Mouse (Mus musculus) myocyte (in vitro differentiated cells): ENCODE measurements around the gene Xpnpep1. TPM values are rescaled to one million over a fixed set of nuclear protein-coding genes. Genes with fewer than 3 reads are reported as not detected.

ENCODE experiments used
- H3K27me3 ChIP-seq: one replicate; pipeline ENCODE4 v1.6.1; 2011; ENCODE audit not compliant: control insufficient read depth, insufficient read depth, insufficient read length
- H3K36me3 ChIP-seq: one replicate; pipeline ENCODE4 v1.6.1; 2011; ENCODE audit not compliant: control insufficient read depth, insufficient read depth
- H3K4me2 ChIP-seq: one replicate; pipeline ENCODE4 v1.6.1; 2011; ENCODE audit warnings: low read depth, control low read depth
- H3K4me3 ChIP-seq: one replicate; pipeline ENCODE4 v1.5.1; 2011; ENCODE audit warnings: mild to moderate bottlenecking, control low read depth, moderate library complexity
- H3K79me2 ChIP-seq: one replicate; pipeline ENCODE4 v1.6.1; 2011; ENCODE audit not compliant: control insufficient read depth, insufficient read depth
- H3ac ChIP-seq: one replicate; pipeline ENCODE4 v1.6.1; 2011; ENCODE audit not compliant: control insufficient read depth, insufficient read length
- CEBPB ChIP-seq: IDR thresholded peaks from 2 replicates; pipeline ENCODE4 v1.6.1; 2011; ENCODE audit warnings: mild to moderate bottlenecking, moderate library complexity; ENCODE audit not compliant: poor library complexity, insufficient read depth, severe bottlenecking
- E2F4 ChIP-seq: IDR thresholded peaks from one replicate; pipeline ENCODE4 v1.6.1; 2011; ENCODE audit warnings: mild to moderate bottlenecking, control low read depth, moderate library complexity; ENCODE audit not compliant: insufficient read depth
- MAX ChIP-seq: IDR thresholded peaks from one replicate; pipeline ENCODE4 v1.6.1; 2011; ENCODE audit warnings: low read depth, mild to moderate bottlenecking, control low read depth
- MYOD1 ChIP-seq, 3 experiments: IDR thresholded peaks; one replicate each; pipeline ENCODE4 v1.6.1; 2011; ENCODE audit warnings: control low read depth in 2 of 3, low read depth in 2 of 3, mild to moderate bottlenecking in 2 of 3, moderate library complexity in 1 of 3; ENCODE audit not compliant: insufficient read length in 2 of 3, control insufficient read depth in 1 of 3
- MYOG ChIP-seq, 3 experiments: IDR thresholded peaks; one replicate each; pipeline ENCODE4 v1.6.1; 2011; ENCODE audit warnings: control low read depth in 2 of 3, low read depth in 2 of 3, mild to moderate bottlenecking in 2 of 3; ENCODE audit not compliant: insufficient read length in 2 of 3, control insufficient read depth in 1 of 3, insufficient read depth in 1 of 3
- POLR2A ChIP-seq: IDR thresholded peaks from one replicate; pipeline ENCODE4 v1.6.1; 2011; ENCODE audit warnings: low read depth, mild to moderate bottlenecking, control low read depth, moderate library complexity; ENCODE audit not compliant: insufficient read length
- POLR2AphosphoS2 ChIP-seq: IDR thresholded peaks from one replicate; pipeline ENCODE4 v1.6.1; 2011; ENCODE audit warnings: low read depth, control low read depth; ENCODE audit not compliant: insufficient read length
- REST ChIP-seq: IDR thresholded peaks from one replicate; pipeline ENCODE4 v1.6.1; 2011; ENCODE audit warnings: mild to moderate bottlenecking, control low read depth, moderate library complexity; ENCODE audit not compliant: insufficient read depth, insufficient read length
- SRF ChIP-seq: IDR thresholded peaks from one replicate; pipeline ENCODE4 v1.6.1; 2011; ENCODE audit warnings: low read depth; ENCODE audit not compliant: control insufficient read depth, insufficient read length
- TCF12 ChIP-seq: IDR thresholded peaks from one replicate; pipeline ENCODE4 v1.6.1; 2011; ENCODE audit warnings: mild to moderate bottlenecking, control low read depth; ENCODE audit not compliant: poor library complexity, insufficient read depth, severe bottlenecking
- TCF3 ChIP-seq: IDR thresholded peaks from one replicate; pipeline ENCODE4 v1.6.1; 2011; ENCODE audit warnings: low read depth, control low read depth; ENCODE audit not compliant: insufficient read length
- USF1 ChIP-seq: IDR thresholded peaks from one replicate; pipeline ENCODE4 v1.6.1; 2011; ENCODE audit warnings: low read depth, mild to moderate bottlenecking, control low read depth, moderate library complexity
- polyA plus RNA-seq: library from polyadenylated mRNA; unstranded; fragments of >200 nt; fragmentation: generic; extraction: Trizol; gene quantifications from one replicate; pipeline ENCODE4 v1.2.1, GENCODE M21; 2012; ENCODE audit warnings: missing spikeins

The Xpnpep1 gene
- polyA plus RNA-seq, 1 experiment = 172 TPM

DNA sequence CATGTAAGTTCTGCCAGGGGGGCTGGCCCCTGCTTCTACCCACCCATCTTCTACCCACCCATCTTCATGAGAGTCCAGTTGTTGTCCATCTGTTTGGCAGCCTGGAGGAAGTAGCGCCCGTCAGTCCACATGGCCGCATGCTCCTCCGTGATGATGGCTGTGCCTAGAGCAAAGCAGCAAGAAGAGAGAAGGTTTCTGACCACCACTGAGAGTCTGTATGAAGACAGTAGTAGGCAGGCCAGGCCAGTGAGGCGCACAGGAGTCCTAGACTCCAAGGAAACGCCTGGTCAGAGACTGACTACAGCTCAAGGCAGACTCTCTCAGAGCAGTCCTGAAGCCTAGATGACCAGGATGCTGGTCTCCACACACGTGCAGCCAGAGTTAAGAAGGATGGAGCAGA lies 26.7 kb downstream of the Xpnpep1 start:
- Histone ChIP-seq H3K79me2 (no peaks in the 10 kb centered on the region), H3K36me3 (peaks cover 13% of the 10 kb centered on the region), H3K4me2 (no peak overlapping the region), H3K4me3 (no peak overlapping the region), H3ac (no peak overlapping the region), H3K27me3 (no peaks in the 10 kb centered on the region)
- TF ChIP-seq TCF12 = no peak
- no peak for TF ChIP-seq POLR2A
- TF ChIP-seq SRF = no peak
- no peak for TF ChIP-seq USF1
- no peak for TF ChIP-seq REST
- TF ChIP-seq MYOD1 (IDR thresholded peaks at IDR 0.05; ENCODE audit: control insufficient read depth in 1 of 3, insufficient read length in 2 of 3, low read depth in 2 of 3) = no peak
- TF ChIP-seq CEBPB = no peak
- TF ChIP-seq TCF3 = no peak
- TF ChIP-seq MAX = no peak
- TF ChIP-seq MYOG (IDR thresholded peaks at IDR 0.05; ENCODE audit: control insufficient read depth in 1 of 3, insufficient read depth in 1 of 3, insufficient read length in 2 of 3, low read depth in 2 of 3) = no peak
- TF ChIP-seq POLR2AphosphoS2 = no peak
- no peak for TF ChIP-seq E2F4

DNA sequence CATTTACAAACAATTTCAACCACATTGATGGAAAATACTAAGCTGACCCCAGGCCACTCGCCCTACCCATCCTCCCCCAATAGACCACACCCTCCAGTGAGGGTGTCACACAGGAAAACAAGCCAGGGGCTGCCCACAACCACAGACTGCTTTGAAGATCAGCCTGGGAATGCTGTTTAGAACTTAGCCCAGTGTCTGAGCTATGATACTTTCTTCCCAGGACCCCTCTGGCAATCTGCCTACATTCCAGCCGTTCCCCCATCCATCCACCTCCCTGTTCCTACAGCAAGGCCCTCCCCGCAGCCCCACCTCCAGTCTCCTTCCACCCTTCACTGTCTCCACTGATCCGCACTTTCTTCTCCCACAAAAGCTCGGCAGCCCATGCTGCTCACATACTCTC lies 29.1 kb downstream of the Xpnpep1 start:
- H3K79me2 ChIP-seq = no peaks in the 10 kb centered on the region
- no peak overlapping the region for H3ac ChIP-seq
- H3K36me3 ChIP-seq = peaks cover 17% of the 10 kb centered on the region
- H3K4me3 ChIP-seq = no peak overlapping the region
- H3K27me3 ChIP-seq = no peaks in the 10 kb centered on the region
- TF ChIP-seq MAX (no peak), TCF12 (no peak), REST (no peak), MYOG (IDR thresholded peaks at IDR 0.05; ENCODE audit: control insufficient read depth in 1 of 3, insufficient read depth in 1 of 3, insufficient read length in 2 of 3, low read depth in 2 of 3) (no peak), MYOD1 (IDR thresholded peaks at IDR 0.05; ENCODE audit: control insufficient read depth in 1 of 3, insufficient read length in 2 of 3, low read depth in 2 of 3) (no peak), USF1 (no peak), E2F4 (no peak), POLR2AphosphoS2 (no peak), SRF (no peak), POLR2A (no peak), CEBPB (no peak), TCF3 (no peak)
- no peak overlapping the region for H3K4me2 ChIP-seq

DNA sequence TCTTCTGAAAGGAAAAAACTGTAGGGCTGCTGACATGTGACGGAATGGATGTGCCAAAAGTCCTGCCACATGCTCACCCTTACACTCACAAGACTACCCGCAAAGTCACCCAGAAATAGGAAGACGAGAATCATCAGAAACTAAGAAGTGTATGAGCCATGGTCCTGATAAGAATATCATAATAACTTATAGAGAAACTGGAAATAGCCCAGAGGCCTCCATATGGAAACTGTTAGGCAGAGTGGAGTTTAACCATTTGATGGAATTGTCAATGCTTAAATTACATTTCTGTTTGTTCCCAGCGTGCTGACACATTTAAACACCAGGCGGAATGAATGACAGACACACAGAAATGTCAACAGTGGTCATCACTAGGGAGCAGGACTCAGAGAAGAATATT lies 31.1 kb downstream of the Xpnpep1 start:
- H3ac ChIP-seq = no peak overlapping the region
- no peaks in the 10 kb centered on the region for H3K79me2 ChIP-seq
- H3K4me3 ChIP-seq = no peak overlapping the region
- no peak overlapping the region for H3K4me2 ChIP-seq
- TF ChIP-seq E2F4 = no peak
- TF ChIP-seq MAX = no peak
- no peak for TF ChIP-seq MYOG (IDR thresholded peaks at IDR 0.05; ENCODE audit: control insufficient read depth in 1 of 3, insufficient read depth in 1 of 3, insufficient read length in 2 of 3, low read depth in 2 of 3)
- TF ChIP-seq POLR2AphosphoS2 = no peak
- TF ChIP-seq POLR2A = no peak
- no peak for TF ChIP-seq SRF
- TF ChIP-seq REST = no peak
- no peak for TF ChIP-seq TCF12
- TF ChIP-seq USF1 = no peak
- no peak for TF ChIP-seq MYOD1 (IDR thresholded peaks at IDR 0.05; ENCODE audit: control insufficient read depth in 1 of 3, insufficient read length in 2 of 3, low read depth in 2 of 3)
- TF ChIP-seq CEBPB = no peak
- TF ChIP-seq TCF3 = no peak
- peaks cover 17% of the 10 kb centered on the region for H3K36me3 ChIP-seq
- H3K27me3 ChIP-seq = no peaks in the 10 kb centered on the region

DNA sequence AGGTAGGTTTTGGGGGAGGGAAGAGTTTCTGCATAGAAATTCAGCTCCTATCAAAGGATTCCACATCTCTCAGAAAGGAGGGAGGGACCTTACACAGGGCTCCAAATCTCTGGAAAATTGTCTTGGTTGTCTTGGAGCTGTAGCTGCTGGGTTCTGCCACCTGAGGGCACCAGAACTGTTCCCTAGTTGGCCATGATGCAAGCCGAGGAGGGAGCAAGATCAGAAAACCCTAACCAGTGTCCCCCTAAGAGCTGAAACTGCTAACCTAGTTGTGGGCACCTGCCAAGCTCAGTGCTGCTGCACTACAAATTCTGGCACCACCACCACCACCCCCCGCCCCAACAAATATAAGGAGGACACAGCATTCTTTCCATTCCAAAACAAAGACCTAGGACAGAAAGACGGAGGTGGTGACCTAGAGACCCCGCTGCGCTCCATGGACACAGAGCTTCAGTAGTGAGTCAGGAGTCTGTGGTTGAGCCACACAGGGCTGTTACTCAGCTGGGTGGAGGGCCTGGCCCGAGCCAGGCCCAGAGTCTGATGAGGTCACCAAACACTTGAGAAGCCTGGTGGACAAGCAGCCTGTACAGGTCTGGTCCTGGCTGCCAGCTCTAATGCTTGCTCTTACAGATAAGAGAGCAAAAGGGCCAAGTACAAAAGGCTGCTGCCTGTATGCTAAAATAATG lies 31.9 kb downstream of the Xpnpep1 start:
- peaks cover 17% of the 10 kb centered on the region for H3K36me3 ChIP-seq
- no peaks in the 10 kb centered on the region for H3K27me3 ChIP-seq
- no peak overlapping the region for H3K4me3 ChIP-seq
- H3K79me2 ChIP-seq = no peaks in the 10 kb centered on the region
- TF ChIP-seq CEBPB (no peak), TCF12 (no peak), POLR2AphosphoS2 (no peak), TCF3 (no peak), E2F4 (no peak), SRF (no peak), MAX (no peak), REST (no peak), MYOG (IDR thresholded peaks at IDR 0.05; ENCODE audit: control insufficient read depth in 1 of 3, insufficient read depth in 1 of 3, insufficient read length in 2 of 3, low read depth in 2 of 3) (no peak), MYOD1 (IDR thresholded peaks at IDR 0.05; ENCODE audit: control insufficient read depth in 1 of 3, insufficient read length in 2 of 3, low read depth in 2 of 3) (no peak), POLR2A (no peak), USF1 (no peak)
- H3K4me2 ChIP-seq = no peak overlapping the region
- H3ac ChIP-seq = no peak overlapping the region

DNA sequence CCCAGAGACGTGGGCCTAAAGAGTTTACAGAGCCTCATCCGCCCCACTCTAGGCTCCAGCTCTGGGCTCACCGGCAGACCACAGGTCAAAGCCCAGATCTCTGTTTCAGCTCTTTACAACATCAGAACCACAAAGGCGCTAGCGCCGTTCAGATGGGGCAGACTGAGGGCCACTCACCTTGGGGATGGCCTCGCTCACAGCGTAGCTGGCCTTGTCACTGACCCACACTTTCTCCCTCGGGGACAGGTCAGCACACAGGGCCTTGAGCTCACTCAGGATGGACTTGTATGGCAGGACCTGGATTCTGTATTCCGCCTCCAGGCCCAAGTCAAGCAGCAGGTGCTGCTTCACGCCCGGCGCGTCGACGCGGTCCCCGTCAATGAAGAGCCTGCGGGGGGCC lies 34.0 kb downstream of the Xpnpep1 start:
- Histone ChIP-seq H3K4me2 (no peak overlapping the region), H3K36me3 (peaks cover 24% of the 10 kb centered on the region), H3K79me2 (no peaks in the 10 kb centered on the region), H3K27me3 (no peaks in the 10 kb centered on the region), H3K4me3 (no peak overlapping the region), H3ac (no peak overlapping the region)
- no peak for TF ChIP-seq POLR2A
- no peak for TF ChIP-seq MYOD1 (IDR thresholded peaks at IDR 0.05; ENCODE audit: control insufficient read depth in 1 of 3, insufficient read length in 2 of 3, low read depth in 2 of 3)
- no peak for TF ChIP-seq MAX
- no peak for TF ChIP-seq USF1
- TF ChIP-seq CEBPB = no peak
- TF ChIP-seq TCF12 = no peak
- no peak for TF ChIP-seq REST
- TF ChIP-seq E2F4 = no peak
- TF ChIP-seq TCF3 = no peak
